Mouse (Mus musculus) brain, embryonic 14.5 days (tissue): ENCODE measurements at regions not wholly inside any gene's neighbourhood (a gene's known extent, or its start where the extent isn't known, plus 50 kb on each side); places are given as distances from the start of the nearest gene placed in this dataset.

Experiments
- CTCF ChIP-seq: fragments of 200-500 bp; IDR thresholded peaks from 2 replicates; pipeline ENCODE4 v1.5.1; 2012; ENCODE audit warnings: inconsistent platforms, mild to moderate bottlenecking, moderate library complexity, borderline replicate concordance; ENCODE audit not compliant: insufficient read depth, insufficient read length; ENCODE audit errors: extremely low read depth
- POLR2A ChIP-seq: fragments of 200-500 bp; IDR thresholded peaks from 2 replicates; pipeline ENCODE4 v1.6.1; 2012; ENCODE audit warnings: mild to moderate bottlenecking, inconsistent platforms, borderline replicate concordance; ENCODE audit not compliant: poor library complexity, insufficient read depth, insufficient read length, severe bottlenecking; ENCODE audit errors: extremely low read depth

- TF ChIP-seq CTCF (no peak), POLR2A (no peak)
Observed at GRCm38 (mm10) chr17:47127571-47127970, 117.2 kb upstream of the Ubr2 start.
